Mouse (Mus musculus): Measurements from ENCODE around the gene Aanat. TPM values are rescaled to one million over a fixed set of nuclear protein-coding genes. Genes with fewer than 3 reads are reported as not detected.
"Not testable (repeated sequence)": the region's sequence is repeated elsewhere in the genome, so short reads cannot be mapped to it uniquely, and the experiment has no call there.

Aanat gene
- polyA plus RNA-seq, 1 experiment from 2014 or later: 0.15 TPM

DNA sequence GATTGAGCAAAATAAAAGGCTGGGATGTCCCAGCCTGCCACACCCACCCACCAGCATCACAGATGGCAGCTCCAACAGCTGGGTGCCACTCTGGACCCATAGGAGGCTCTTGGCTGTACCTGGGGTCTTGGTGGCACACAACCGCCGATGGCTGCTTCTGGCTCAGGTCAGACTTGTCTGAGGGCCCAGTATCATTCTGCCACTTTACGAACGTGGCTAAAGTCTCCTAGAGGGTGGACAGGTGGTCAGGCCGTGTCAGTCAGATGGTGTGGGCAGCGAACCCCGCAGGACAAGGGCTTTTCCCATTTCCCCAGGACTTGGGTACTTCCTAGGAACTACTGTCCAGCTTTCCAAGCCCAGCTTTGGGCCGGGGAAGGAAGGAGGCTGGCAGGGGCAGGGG lies 14.9 kb downstream of the Aanat start:
- H3K27ac ChIP-seq: no peak overlapping the region
- no peaks in the 10 kb centered on the region for H3K27me3 ChIP-seq (ENCODE audit: control insufficient read depth, insufficient read depth, low read length)
- 92% methylated on average over 8 of the region's 8 CpGs for WGBS
- H3K9me3 ChIP-seq (ENCODE audit: control insufficient read depth, low read length): no peaks in the 10 kb centered on the region
- H3K4me1 ChIP-seq (replicated peaks; ENCODE audit: control insufficient read depth, insufficient read depth, low read length): no peaks in the 10 kb centered on the region
- no peaks in the 10 kb centered on the region for H3K36me3 ChIP-seq (replicated peaks; ENCODE audit: control insufficient read depth, insufficient read depth)
- no peak overlapping the region for H3K9ac ChIP-seq
- ATAC-seq (ENCODE audit: low FRiP score) (no peak), DNase-seq (ENCODE audit: low spot score) (no peak)
- no peak overlapping the region for H3K4me3 ChIP-seq (replicated peaks; ENCODE audit: low read length)
- H3K4me2 ChIP-seq (replicated peaks): no peak overlapping the region

DNA sequence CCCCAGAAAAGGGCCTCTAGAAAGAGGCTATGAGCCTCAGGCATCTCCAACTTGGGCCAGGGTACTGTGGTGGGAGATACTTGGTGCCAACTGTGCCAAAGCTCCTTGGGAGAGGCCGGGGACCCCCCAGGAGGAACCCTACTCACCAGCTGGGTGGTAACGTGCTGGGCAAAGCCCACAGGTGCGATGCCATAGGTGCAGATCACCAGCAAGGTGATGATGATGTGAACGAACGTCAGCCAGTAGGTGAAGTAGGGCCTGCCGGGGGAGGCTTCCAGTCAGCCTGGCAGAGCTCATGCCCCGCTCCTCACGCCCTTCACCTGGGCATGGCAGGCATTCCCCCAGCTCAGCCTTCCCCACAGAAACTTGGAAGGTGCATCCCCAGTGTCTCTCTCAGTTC lies 15.8 kb downstream of the Aanat start:
- Histone ChIP-seq H3K9ac (no peak overlapping the region), H3K27me3 (ENCODE audit: control insufficient read depth, insufficient read depth, low read length) (no peaks in the 10 kb centered on the region), H3K4me1 (replicated peaks; ENCODE audit: control insufficient read depth, insufficient read depth, low read length) (no peaks in the 10 kb centered on the region), H3K27ac (no peak overlapping the region), H3K4me2 (replicated peaks) (no peak overlapping the region), H3K9me3 (ENCODE audit: control insufficient read depth, low read length) (no peaks in the 10 kb centered on the region), H3K36me3 (replicated peaks; ENCODE audit: control insufficient read depth, insufficient read depth) (no peaks in the 10 kb centered on the region), H3K4me3 (replicated peaks; ENCODE audit: low read length) (no peak overlapping the region)
- 89% methylated on average over 8 of the region's 8 CpGs for WGBS
- ATAC-seq (ENCODE audit: low FRiP score): no peak
- no peak for DNase-seq (ENCODE audit: low spot score)

DNA sequence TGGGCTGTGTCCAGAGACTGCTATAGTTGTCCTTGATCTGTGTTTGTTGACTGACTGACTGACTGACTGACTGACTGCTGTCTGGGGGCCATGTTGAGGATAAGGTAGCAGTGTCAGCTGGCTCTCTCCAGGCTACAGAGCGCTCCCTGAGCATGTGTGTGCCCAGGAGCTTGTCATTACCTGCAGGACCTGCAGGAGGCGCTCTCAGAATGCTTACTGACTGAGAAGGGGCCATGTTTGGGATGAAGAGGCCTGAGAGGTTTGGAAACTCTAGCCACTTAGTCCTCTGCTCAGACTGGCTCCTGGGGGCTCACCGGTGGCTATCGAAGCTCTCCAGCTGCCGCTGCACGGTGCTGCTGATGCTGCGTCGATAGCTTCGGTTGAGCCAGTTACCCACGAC lies 17.1 kb downstream of the Aanat start:
- ATAC-seq (ENCODE audit: low FRiP score): no peak
- WGBS: 91% methylated on average over 10 of the region's 10 CpGs
- H3K4me3 ChIP-seq (replicated peaks; ENCODE audit: low read length): no peak overlapping the region

DNA sequence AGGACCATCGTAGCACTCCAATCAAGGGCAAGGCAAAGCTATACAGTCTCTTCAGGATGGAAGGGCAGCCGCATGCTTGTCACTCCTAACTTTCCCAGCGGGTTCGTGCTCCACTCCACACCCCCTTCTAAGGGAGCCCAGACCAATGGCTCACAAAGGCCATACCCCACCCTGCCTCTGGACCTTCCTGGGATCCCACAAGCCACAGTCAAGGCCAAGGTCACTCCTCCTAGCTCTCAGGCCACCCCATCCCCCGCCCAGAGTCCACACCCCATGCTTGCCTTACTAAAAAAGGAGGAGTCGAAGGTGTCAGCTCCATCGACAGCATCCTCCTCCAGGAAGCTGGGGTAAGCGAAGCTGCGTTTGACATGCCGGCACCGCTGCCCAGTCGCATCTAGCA lies 17.9 kb downstream of the Aanat start:
- ATAC-seq (ENCODE audit: low FRiP score) (no peak), DNase-seq (ENCODE audit: low spot score) (no peak)
- no peak overlapping the region for H3K9ac ChIP-seq
- H3K9me3 ChIP-seq (ENCODE audit: control insufficient read depth, low read length): no peaks in the 10 kb centered on the region
- H3K27me3 ChIP-seq (ENCODE audit: control insufficient read depth, insufficient read depth, low read length): no peaks in the 10 kb centered on the region
- H3K4me3 ChIP-seq (replicated peaks; ENCODE audit: low read length): no peak overlapping the region
- H3K4me1 ChIP-seq (replicated peaks; ENCODE audit: control insufficient read depth, insufficient read depth, low read length): no peaks in the 10 kb centered on the region
- no peaks in the 10 kb centered on the region for H3K36me3 ChIP-seq (replicated peaks; ENCODE audit: control insufficient read depth, insufficient read depth)
- 92% methylated on average over 12 of the region's 12 CpGs for WGBS
- no peak overlapping the region for H3K27ac ChIP-seq
- no peak overlapping the region for H3K4me2 ChIP-seq (replicated peaks)

More for the DNA sequence above, 17.1 kb downstream of the Aanat start:
- H3K4me2 ChIP-seq (replicated peaks): no peak overlapping the region
- H3K36me3 ChIP-seq (replicated peaks; ENCODE audit: control insufficient read depth, insufficient read depth): no peaks in the 10 kb centered on the region
- H3K27ac ChIP-seq: no peak overlapping the region
- no peaks in the 10 kb centered on the region for H3K9me3 ChIP-seq (ENCODE audit: control insufficient read depth, low read length)
- DNase-seq (ENCODE audit: low spot score): no peak
- no peaks in the 10 kb centered on the region for H3K4me1 ChIP-seq (replicated peaks; ENCODE audit: control insufficient read depth, insufficient read depth, low read length)
- H3K27me3 ChIP-seq (ENCODE audit: control insufficient read depth, insufficient read depth, low read length): no peaks in the 10 kb centered on the region
- H3K9ac ChIP-seq: no peak overlapping the region

DNA sequence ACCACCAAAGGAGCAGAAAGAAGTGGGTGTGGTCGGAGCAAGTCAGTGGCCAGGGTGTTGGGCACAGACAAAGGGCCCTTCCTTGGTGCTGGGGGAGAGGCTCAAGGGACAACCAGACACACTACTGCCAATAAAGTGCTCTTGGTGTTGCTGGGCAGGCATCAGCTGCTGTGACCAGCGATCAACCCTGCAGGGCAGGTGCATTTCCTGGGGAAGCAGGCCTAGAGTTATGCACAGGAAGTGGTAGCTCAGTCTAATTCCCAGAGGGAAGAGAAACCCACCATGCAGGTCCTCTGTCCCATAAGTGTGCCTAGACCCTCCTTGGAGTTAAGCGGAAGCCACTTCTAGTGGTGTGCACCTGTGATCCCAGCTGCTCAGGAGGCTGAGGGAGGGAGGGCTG lies 21.5 kb downstream of the Aanat start:
- 96% methylated on average over 3 of the region's 3 CpGs for WGBS
- no peak for ATAC-seq (ENCODE audit: low FRiP score)
- no peaks in the 10 kb centered on the region for H3K27me3 ChIP-seq (ENCODE audit: control insufficient read depth, insufficient read depth, low read length)

DNA sequence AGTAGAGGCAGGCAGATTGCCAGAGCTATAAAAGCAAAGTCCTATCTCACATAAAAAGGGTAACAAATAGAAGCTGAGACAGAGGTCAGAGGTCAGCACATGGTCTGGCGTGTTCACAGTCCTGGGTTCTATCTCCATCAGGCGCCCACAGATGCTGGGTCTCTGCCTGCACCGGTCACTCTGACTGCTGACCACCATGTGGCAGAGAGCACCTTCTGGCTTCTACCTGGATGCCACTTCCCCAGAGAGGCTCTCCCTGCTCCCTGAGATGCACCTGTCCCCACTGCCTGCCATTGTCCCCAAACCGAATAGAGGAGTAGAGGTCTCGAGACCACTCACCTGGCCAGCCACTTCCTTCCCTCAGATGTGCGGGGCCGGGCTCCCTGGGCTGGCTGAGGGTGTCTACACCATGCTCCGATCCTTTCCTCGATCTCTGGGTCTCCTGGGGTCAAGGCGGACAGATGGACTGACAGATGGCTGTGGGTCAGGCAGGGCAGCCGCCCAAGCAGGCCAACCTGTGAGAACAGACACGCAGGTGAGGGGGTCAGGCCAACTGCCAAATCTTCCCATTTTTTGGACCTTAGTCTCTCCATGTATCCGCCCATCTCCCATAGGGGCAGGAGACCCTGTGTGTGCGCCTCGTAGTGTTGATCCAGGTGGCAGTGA lies 23.9 kb downstream of the Aanat start:
- H3K27me3 ChIP-seq (ENCODE audit: control insufficient read depth, insufficient read depth, low read length): no peaks in the 10 kb centered on the region
- no peak overlapping the region for H3K4me3 ChIP-seq (replicated peaks; ENCODE audit: low read length)
- H3K9ac ChIP-seq: no peak overlapping the region
- H3K9me3 ChIP-seq (ENCODE audit: control insufficient read depth, low read length): no peaks in the 10 kb centered on the region
- H3K4me1 ChIP-seq (replicated peaks; ENCODE audit: control insufficient read depth, insufficient read depth, low read length): no peaks in the 10 kb centered on the region
- H3K27ac ChIP-seq: no peak overlapping the region
- DNase-seq (ENCODE audit: low spot score) (no peak), ATAC-seq (ENCODE audit: low FRiP score) (no peak)
- H3K4me2 ChIP-seq (replicated peaks): no peak overlapping the region
- no peaks in the 10 kb centered on the region for H3K36me3 ChIP-seq (replicated peaks; ENCODE audit: control insufficient read depth, insufficient read depth)
- 86% methylated on average over 15 of the region's 15 CpGs for WGBS

More for the DNA sequence above, 21.5 kb downstream of the Aanat start:
- H3K4me2 ChIP-seq (replicated peaks): no peak overlapping the region
- no peak overlapping the region for H3K9ac ChIP-seq
- H3K9me3 ChIP-seq (ENCODE audit: control insufficient read depth, low read length): no peaks in the 10 kb centered on the region
- H3K4me3 ChIP-seq (replicated peaks; ENCODE audit: low read length): no peak overlapping the region
- no peaks in the 10 kb centered on the region for H3K36me3 ChIP-seq (replicated peaks; ENCODE audit: control insufficient read depth, insufficient read depth)
- no peaks in the 10 kb centered on the region for H3K4me1 ChIP-seq (replicated peaks; ENCODE audit: control insufficient read depth, insufficient read depth, low read length)
- no peak for DNase-seq (ENCODE audit: low spot score)
- H3K27ac ChIP-seq: no peak overlapping the region

DNA sequence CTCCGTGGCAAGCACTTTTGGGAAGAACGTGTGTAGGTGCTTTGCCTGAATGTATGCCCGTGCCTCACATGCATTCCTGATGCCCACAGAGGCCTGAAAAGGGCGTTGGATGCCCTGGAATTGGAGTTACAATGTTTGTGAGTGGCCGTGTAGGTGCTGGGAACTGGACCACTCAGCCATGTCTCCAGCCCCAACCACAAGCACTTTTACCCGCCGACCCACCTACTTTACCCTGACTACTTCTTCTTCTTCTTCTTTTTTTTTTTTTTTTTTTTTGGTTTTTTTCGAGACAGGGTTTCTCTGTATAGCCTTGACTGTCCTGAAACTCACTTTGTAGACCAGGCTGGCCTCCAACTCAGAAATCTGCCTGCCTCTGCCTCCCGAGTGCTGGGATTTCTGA lies 24.9 kb downstream of the Aanat start:
- not testable (repeated sequence) for H3K4me1 ChIP-seq (replicated peaks; ENCODE audit: control insufficient read depth, insufficient read depth, low read length); H3K36me3 ChIP-seq (replicated peaks; ENCODE audit: control insufficient read depth, insufficient read depth); H3K27me3 ChIP-seq (ENCODE audit: control insufficient read depth, insufficient read depth, low read length); H3K9ac ChIP-seq; H3K9me3 ChIP-seq (ENCODE audit: control insufficient read depth, low read length); DNase-seq (ENCODE audit: low spot score); H3K4me2 ChIP-seq (replicated peaks); ATAC-seq (ENCODE audit: low FRiP score); H3K4me3 ChIP-seq (replicated peaks; ENCODE audit: low read length); H3K27ac ChIP-seq
- 90% methylated on average over 9 of the region's 9 CpGs for WGBS

DNA sequence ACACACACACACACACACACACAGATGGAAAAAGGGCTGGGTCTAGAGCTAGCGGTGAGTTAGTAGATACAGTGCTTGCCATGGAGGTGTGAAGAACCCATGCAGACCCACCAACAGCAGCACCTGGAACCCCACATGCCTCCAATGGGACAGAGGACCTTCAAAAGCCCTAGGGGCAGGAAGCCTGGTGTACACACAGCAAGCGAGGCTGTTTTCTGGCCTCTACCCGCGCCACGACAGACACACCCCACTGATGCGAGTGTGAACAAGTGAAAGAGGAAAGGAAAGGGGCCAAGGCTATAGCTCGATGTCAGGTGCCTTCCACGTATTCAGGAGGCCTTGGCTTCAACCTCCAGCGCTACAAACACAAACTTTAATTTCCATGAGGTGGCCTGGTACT lies 25.7 kb downstream of the Aanat start:
- H3K4me2 ChIP-seq (replicated peaks): no peak overlapping the region
- DNase-seq (ENCODE audit: low spot score) (no peak), ATAC-seq (ENCODE audit: low FRiP score) (no peak)
- H3K4me3 ChIP-seq (replicated peaks; ENCODE audit: low read length): no peak overlapping the region
- 89% methylated on average over 9 of the region's 9 CpGs for WGBS
- H3K36me3 ChIP-seq (replicated peaks; ENCODE audit: control insufficient read depth, insufficient read depth): no peaks in the 10 kb centered on the region
- H3K27ac ChIP-seq: no peak overlapping the region
- H3K4me1 ChIP-seq (replicated peaks; ENCODE audit: control insufficient read depth, insufficient read depth, low read length): no peaks in the 10 kb centered on the region
- no peaks in the 10 kb centered on the region for H3K9me3 ChIP-seq (ENCODE audit: control insufficient read depth, low read length)
- no peak overlapping the region for H3K9ac ChIP-seq
- no peaks in the 10 kb centered on the region for H3K27me3 ChIP-seq (ENCODE audit: control insufficient read depth, insufficient read depth, low read length)

DNA sequence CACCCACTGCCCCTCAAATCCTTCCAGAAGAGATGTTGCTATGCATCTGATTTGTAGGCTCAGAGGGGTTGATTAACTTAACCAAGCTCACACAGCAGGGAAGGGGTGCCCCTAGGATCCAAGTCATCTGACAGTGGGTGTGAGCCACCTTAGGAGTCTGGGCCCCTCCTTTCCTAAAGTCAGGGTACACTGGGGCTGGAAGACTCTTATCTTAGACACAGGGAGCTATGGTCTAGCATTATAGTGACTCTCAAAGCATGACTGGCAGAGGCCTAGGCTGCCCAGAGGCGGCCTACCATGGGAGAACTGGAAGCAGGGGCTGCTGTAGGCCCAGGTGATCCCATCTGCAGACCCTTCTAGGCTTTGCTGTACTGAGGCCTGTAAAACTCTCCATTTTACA lies 26.3 kb downstream of the Aanat start:
- no peak overlapping the region for H3K9ac ChIP-seq
- no peak for ATAC-seq (ENCODE audit: low FRiP score)

DNA sequence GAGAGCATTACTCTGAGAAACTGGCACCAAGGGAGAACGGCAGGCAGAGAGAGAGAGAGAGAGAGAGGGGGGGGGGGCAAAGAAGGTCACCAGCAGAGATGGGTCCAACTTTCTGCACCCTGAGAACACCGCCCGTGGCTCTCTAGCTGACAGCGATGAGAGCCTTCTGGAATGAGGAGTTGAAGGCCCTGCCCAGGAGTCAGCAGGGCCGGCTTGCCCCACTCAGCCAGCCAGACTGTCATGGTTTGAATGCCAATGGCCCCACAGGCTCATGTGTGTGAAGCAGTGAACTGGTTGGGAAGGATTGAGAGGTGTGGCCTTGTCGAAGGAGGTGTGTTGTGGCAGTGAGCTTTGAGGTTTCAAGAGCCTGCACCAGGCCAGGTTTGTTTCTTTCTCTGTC lies 27.0 kb downstream of the Aanat start:
- no peak overlapping the region for H3K9ac ChIP-seq
- H3K27ac ChIP-seq: no peak overlapping the region
- H3K4me1 ChIP-seq (replicated peaks; ENCODE audit: control insufficient read depth, insufficient read depth, low read length): no peaks in the 10 kb centered on the region
- WGBS: 96% methylated on average over 6 of the region's 6 CpGs
- DNase-seq (ENCODE audit: low spot score) (no peak), ATAC-seq (ENCODE audit: low FRiP score) (no peak)
- no peaks in the 10 kb centered on the region for H3K9me3 ChIP-seq (ENCODE audit: control insufficient read depth, low read length)
- no peaks in the 10 kb centered on the region for H3K36me3 ChIP-seq (replicated peaks; ENCODE audit: control insufficient read depth, insufficient read depth)
- H3K4me3 ChIP-seq (replicated peaks; ENCODE audit: low read length): no peak overlapping the region
- H3K27me3 ChIP-seq (ENCODE audit: control insufficient read depth, insufficient read depth, low read length): no peaks in the 10 kb centered on the region
- H3K4me2 ChIP-seq (replicated peaks): no peak overlapping the region

More for the DNA sequence above, 26.3 kb downstream of the Aanat start:
- Histone ChIP-seq H3K4me1 (replicated peaks; ENCODE audit: control insufficient read depth, insufficient read depth, low read length) (no peaks in the 10 kb centered on the region), H3K9me3 (ENCODE audit: control insufficient read depth, low read length) (no peaks in the 10 kb centered on the region), H3K27ac (no peak overlapping the region), H3K4me2 (replicated peaks) (no peak overlapping the region), H3K27me3 (ENCODE audit: control insufficient read depth, insufficient read depth, low read length) (no peaks in the 10 kb centered on the region), H3K36me3 (replicated peaks; ENCODE audit: control insufficient read depth, insufficient read depth) (no peaks in the 10 kb centered on the region), H3K4me3 (replicated peaks; ENCODE audit: low read length) (no peak overlapping the region)
- DNase-seq (ENCODE audit: low spot score): no peak
- 93% methylated on average over 1 of the region's 1 CpGs for WGBS

Data from hindbrain, embryonic 14.5 days (tissue).